Comparison of ENCODE assay signal across 15 mouse cellular contexts in genomic region chr5:32761566-32762140, GRCm38 (mm10). TPM values are rescaled to one million over a fixed set of nuclear protein-coding genes. Genes with fewer than 3 reads are reported as not detected.
A peak's percentile ranks its signal among the peaks of the same experiment; 100 is the strongest.
DNase-seq lines count a peak whose midpoint lies in the region; ATAC-seq and TF ChIP-seq lines count a peak whose summit lies in the region.
"Had no signal": no experiment of that assay in that cellular context is flagged by ENCODE, and none has a peak within 500 bp of the region (broad histone marks: within the 10 kb centered on the region; RNA-seq: fewer than 3 reads in every experiment).

No protein-coding gene starts in this region.

- peak; percentile 41 for DNase-seq in kidney, postnatal 10 days
- no peak for DNase-seq in kidney, adult 11 months
- DNase-seq in heart, postnatal 36 days = peak; percentile 19 to 20
- DNase-seq: cerebellum, postnatal 14 days; forebrain, postnatal 0 days; left cerebral cortex, postnatal 4 days; thymus, postnatal 36 days had no signal

- peak; percentile 63 for ATAC-seq in megakaryocyte progenitor cell, adult 5-6 weeks (replicated peaks; ENCODE audit: poor library complexity)
- ATAC-seq in frontal cortex, adult (ENCODE audit: low TSS enrichment) = no peak
- ATAC-seq in megakaryocyte-erythroid progenitor cell, adult 5-6 weeks (replicated peaks; ENCODE audit: low FRiP score, low TSS enrichment, poor library complexity, severe bottlenecking) = no peak
- ATAC-seq: forebrain, postnatal 0 days; midbrain, embryonic 13.5 days had no signal

- H3K4me1 ChIP-seq in bone marrow macrophage, adult 2 months (ENCODE audit: control insufficient read depth, insufficient read depth, low read length) = peaks cover 40% of the 10 kb centered on the region
- H3K4me1 ChIP-seq: midbrain, embryonic 13.5 days; neural tube, embryonic 13.5 days; stomach, embryonic 15.5 days had no signal

- intact Hi-C loops in heart, postnatal 36 days (cut with DNase I) = no loop called here

- TF ChIP-seq CTCF in bone marrow macrophage, adult 2 months (IDR thresholded peaks at IDR 0.05; ENCODE audit: low read depth, low read length) = no peak

- no peak overlapping the region for H3K4me3 ChIP-seq in bone marrow macrophage, adult 2 months (ENCODE audit: insufficient read depth, low read length)
- H3K4me3 ChIP-seq: heart, embryonic 15.5 days; midbrain, embryonic 13.5 days; neural tube, embryonic 13.5 days; stomach, embryonic 15.5 days had no signal

- no peak for TF ChIP-seq POLR2A in bone marrow macrophage, adult 2 months (IDR thresholded peaks at IDR 0.05; ENCODE audit: borderline replicate concordance, low read depth, low read length)

- H3K27ac ChIP-seq in bone marrow macrophage, adult 2 months (ENCODE audit: insufficient read depth, low read depth, low read length) = peak overlapping the region; percentile 84
- H3K27ac ChIP-seq: heart, embryonic 15.5 days; midbrain, embryonic 13.5 days; neural tube, embryonic 13.5 days; stomach, embryonic 15.5 days had no signal

RNA-seq across cellular contexts. Expression of gene Pisd, which starts 23.8 kb away (rescaled TPM):
- polyA plus RNA-seq in bone marrow macrophage, adult 2 months (2012; ENCODE audit: insufficient read depth, insufficient read length, missing spikeins) = 103 and 109 TPM in 2 replicates
- total RNA-seq in heart, postnatal 36 days (2021) = 10 to 100 TPM; 28.5 to 29.1 TPM
- 32.3 and 33.8 TPM in 2 replicates for total RNA-seq in megakaryocyte progenitor cell, adult 5-6 weeks (2015)
- 34.5 and 38.9 TPM in 2 replicates for total RNA-seq in megakaryocyte progenitor cell, adult 5-6 weeks (2017)
- 22.8 and 23.1 TPM in 2 replicates for total RNA-seq in megakaryocyte-erythroid progenitor cell, adult 5-6 weeks (2014; fragmentation: Nextera tagmentation)
- total RNA-seq in megakaryocyte-erythroid progenitor cell, adult 5-6 weeks (2017) = 10.9 and 17.8 TPM in 2 replicates
